Mouse (Mus musculus) forelimb bud, embryonic 11.5 days (tissue): ENCODE measurements at regions not wholly inside any gene's neighbourhood (a gene's known extent, or its start where the extent isn't known, plus 50 kb on each side); places are given as distances from the start of the nearest gene placed in this dataset.

Experiments used
- DNase-seq: peaks from one replicate; pipeline ENCODE4 v3.0.0-alpha.2; 2012; ENCODE audit warnings: low read depth, low spot score

GRCm38 (mm10) chr2:95142151-95142550 lies 704.2 kb upstream of the Api5 start:
- DNase-seq = no peak

- DNase-seq = no peak
Measured at GRCm38 (mm10) chr2:95140116-95140515, 702.2 kb upstream of the Api5 start.

- DNase-seq = peak; percentile 26
Measured at GRCm38 (mm10) chr2:95136636-95137035, 698.7 kb upstream of the Api5 start.

- no peak for DNase-seq
Measured at GRCm38 (mm10) chr2:95131181-95131580, 693.2 kb upstream of the Api5 start.

- DNase-seq = no peak
Measured at GRCm38 (mm10) chr2:95128721-95129120, 690.8 kb upstream of the Api5 start.

- DNase-seq = no peak
Measured at GRCm38 (mm10) chr2:95119544-95119943, 681.6 kb upstream of the Api5 start.

GRCm38 (mm10) chr2:95097055-95097454 lies 659.1 kb upstream of the Api5 start:
- no peak for DNase-seq

GRCm38 (mm10) chr2:95054636-95055035 lies 616.7 kb upstream of the Api5 start:
- no peak for DNase-seq

GRCm38 (mm10) chr2:95053866-95054265 lies 615.9 kb upstream of the Api5 start:
- DNase-seq = no peak
